Mouse (Mus musculus) MEL (cell line): ENCODE results near the gene Hoxc10. TPM values are rescaled to one million over a fixed set of nuclear protein-coding genes. Genes with fewer than 3 reads are reported as not detected.

ENCODE experiments used
- DNase-seq: peaks from one replicate; pipeline ENCODE4 v3.0.0; 2011; ENCODE audit warnings: low read depth, low spot score
- H3K27ac ChIP-seq: 2 replicates; pipeline ENCODE4 v1.5.1; 2012; ENCODE audit warnings: low read depth, mild to moderate bottlenecking, control low read depth, low read length, moderate library complexity; ENCODE audit not compliant: control insufficient read depth
- H3K27me3 ChIP-seq, 2 experiments: fragments of 150-350 bp in 1 of 2; sonication (generic) in 1 of 2; 2 replicates each; pipeline ENCODE4 v1.6.1; 2012; ENCODE audit warnings: low read length in 2 of 2, mild to moderate bottlenecking in 2 of 2, improper control_type of control experiment in 1 of 2, moderate library complexity in 1 of 2; ENCODE audit not compliant: insufficient read depth in 2 of 2, control insufficient read depth in 1 of 2
- H3K36me3 ChIP-seq, 2 experiments: 2 replicates each; pipeline ENCODE4 v1.6.1; 2012 to 2014; ENCODE audit warnings: low read length in 2 of 2, improper control_type of control experiment in 1 of 2, inconsistent platforms in 1 of 2, mild to moderate bottlenecking in 1 of 2; ENCODE audit not compliant: insufficient read depth in 2 of 2, control insufficient read depth in 1 of 2
- H3K4me1 ChIP-seq, 2 experiments: fragments of 150-350 bp in 1 of 2; sonication (generic) in 1 of 2; 2 replicates each; pipeline ENCODE4 v1.6.1; 2012; ENCODE audit warnings: low read length in 2 of 2, improper control_type of control experiment in 1 of 2, mild to moderate bottlenecking in 1 of 2; ENCODE audit not compliant: insufficient read depth in 2 of 2, control insufficient read depth in 1 of 2
- H3K4me3 ChIP-seq, 2 experiments: fragments of 150-350 bp in 1 of 2; sonication (generic) in 1 of 2; 2 replicates each; pipeline ENCODE4 v1.5.1; 2012; ENCODE audit warnings: low read depth in 2 of 2, low read length in 2 of 2, mild to moderate bottlenecking in 2 of 2, moderate library complexity in 2 of 2, control low read depth in 1 of 2, improper control_type of control experiment in 1 of 2; ENCODE audit not compliant: control insufficient read depth in 1 of 2, insufficient read depth in 1 of 2
- H3K79me2 ChIP-seq: 2 replicates; pipeline ENCODE4 v1.6.1; 2012; ENCODE audit warnings: mild to moderate bottlenecking, low read length, moderate library complexity; ENCODE audit not compliant: control insufficient read depth, poor library complexity, insufficient read depth
- H3K9ac ChIP-seq: 2 replicates; pipeline ENCODE4 v1.6.1; 2012; ENCODE audit warnings: low read depth, mild to moderate bottlenecking, control low read depth, low read length, moderate library complexity; ENCODE audit not compliant: control insufficient read depth, poor library complexity, severe bottlenecking
- H3K9me3 ChIP-seq: fragments of 150-350 bp; sonication (generic); replicated peaks from 2 replicates; pipeline ENCODE4 v1.6.1; 2012; ENCODE audit warnings: mild to moderate bottlenecking, low read length, improper control_type of control experiment, moderate library complexity; ENCODE audit not compliant: insufficient read depth
- BHLHE40 ChIP-seq: IDR thresholded peaks from 2 replicates; pipeline ENCODE4 v1.6.1; 2012; ENCODE audit warnings: low read depth, mild to moderate bottlenecking, inconsistent platforms, low read length, improper control_type of control experiment, borderline replicate concordance
- CHD2 ChIP-seq: IDR thresholded peaks from 2 replicates; pipeline ENCODE4 v1.6.1; 2011; ENCODE audit warnings: low read length, improper control_type of control experiment
- CTCF ChIP-seq, 3 experiments: IDR thresholded peaks in 2 of 3; conservative IDR thresholded peaks in 1 of 3; 2 replicates each; pipeline ENCODE4 v1.5.1; 2011 to 2012; ENCODE audit warnings: low read length in 3 of 3, low read depth in 2 of 3, mild to moderate bottlenecking in 2 of 3, improper control_type of control experiment in 1 of 3, inconsistent platforms in 1 of 3, mixed read lengths in 1 of 3, moderate library complexity in 1 of 3; ENCODE audit not compliant: control insufficient read depth in 1 of 3, insufficient read depth in 1 of 3, poor library complexity in 1 of 3, severe bottlenecking in 1 of 3
- E2F4 ChIP-seq: IDR thresholded peaks from 2 replicates; pipeline ENCODE4 v1.6.1; 2011; ENCODE audit warnings: low read depth, low read length, improper control_type of control experiment, borderline replicate concordance
- ETS1 ChIP-seq: IDR thresholded peaks from 2 replicates; pipeline ENCODE4 v1.6.1; 2012; ENCODE audit warnings: low read depth, mild to moderate bottlenecking, inconsistent platforms, low read length, improper control_type of control experiment, moderate library complexity
- GABPA ChIP-seq: IDR thresholded peaks from 2 replicates; pipeline ENCODE4 v1.6.1; 2012; ENCODE audit warnings: low read depth, mild to moderate bottlenecking, inconsistent platforms, low read length, improper control_type of control experiment, moderate library complexity
- HCFC1 ChIP-seq: IDR thresholded peaks from 2 replicates; pipeline ENCODE4 v1.6.1; 2012; ENCODE audit warnings: low read depth, mild to moderate bottlenecking, inconsistent platforms, low read length, improper control_type of control experiment, moderate library complexity
- JUND ChIP-seq: IDR thresholded peaks from 2 replicates; pipeline ENCODE4 v1.6.1; 2011; ENCODE audit warnings: low read depth, mild to moderate bottlenecking, improper control_type of control experiment, low read length
- KAT2A ChIP-seq: conservative IDR thresholded peaks from 2 replicates; pipeline ENCODE4 v1.6.1; 2012; ENCODE audit warnings: low read depth, low read length, improper control_type of control experiment, inconsistent platforms
- MAFK ChIP-seq: IDR thresholded peaks from 2 replicates; pipeline ENCODE4 v1.6.1; 2011; ENCODE audit warnings: low read depth, mild to moderate bottlenecking, low read length, improper control_type of control experiment, borderline replicate concordance
- MAX ChIP-seq: IDR thresholded peaks from 2 replicates; pipeline ENCODE4 v1.6.1; 2011; ENCODE audit warnings: low read length, improper control_type of control experiment
- MAZ ChIP-seq: IDR thresholded peaks from 2 replicates; pipeline ENCODE4 v1.6.1; 2012; ENCODE audit warnings: low read depth, mild to moderate bottlenecking, inconsistent platforms, low read length, improper control_type of control experiment
- MEF2A ChIP-seq: IDR thresholded peaks from 2 replicates; pipeline ENCODE4 v1.6.1; 2014; ENCODE audit warnings: low read depth, mild to moderate bottlenecking, inconsistent platforms, low read length, improper control_type of control experiment; ENCODE audit not compliant: poor library complexity, insufficient replicate concordance, severe bottlenecking; ENCODE audit errors: extremely low read depth
- MXI1 ChIP-seq: IDR thresholded peaks from 2 replicates; pipeline ENCODE4 v1.6.1; 2011; ENCODE audit warnings: mild to moderate bottlenecking, low read depth, low read length, improper control_type of control experiment
- POLR2AphosphoS2 ChIP-seq: IDR thresholded peaks from 2 replicates; pipeline ENCODE4 v1.6.1; 2011; ENCODE audit warnings: low read length, improper control_type of control experiment
- SIN3A ChIP-seq: IDR thresholded peaks from 2 replicates; pipeline ENCODE4 v1.6.1; 2012; ENCODE audit warnings: low read length, improper control_type of control experiment, inconsistent platforms
- TBP ChIP-seq: IDR thresholded peaks from 2 replicates; pipeline ENCODE4 v1.8.0; 2011; ENCODE audit warnings: low read depth, low read length, improper control_type of control experiment
- TCF12 ChIP-seq: IDR thresholded peaks from 2 replicates; pipeline ENCODE4 v1.6.1; 2014; ENCODE audit warnings: low read depth, mild to moderate bottlenecking, inconsistent platforms, low read length, improper control_type of control experiment, moderate library complexity
- USF2 ChIP-seq, 2 experiments: IDR thresholded peaks; 2 replicates each; pipeline ENCODE4 v1.6.1; 2011 to 2012; ENCODE audit warnings: improper control_type of control experiment in 2 of 2, low read length in 2 of 2, borderline replicate concordance in 1 of 2, inconsistent platforms in 1 of 2, low read depth in 1 of 2, mild to moderate bottlenecking in 1 of 2; ENCODE audit not compliant: insufficient read depth in 1 of 2
- ZMIZ1 ChIP-seq: IDR thresholded peaks from 2 replicates; pipeline ENCODE4 v1.6.1; 2012; ENCODE audit warnings: low read depth, mild to moderate bottlenecking, inconsistent platforms, low read length, improper control_type of control experiment, moderate library complexity
- polyA plus RNA-seq, 2 experiments: library from polyadenylated mRNA; stranded (reverse) in 1 of 2; unstranded in 1 of 2; fragments of >175 nt in 1 of 2; fragments of >200 nt in 1 of 2; gene quantifications; 2 replicates each; pipeline versions ENCODE4 v1.2.1 to v1.2.4; 2012; ENCODE audit warnings: low replicate concordance in 2 of 2, low read depth in 1 of 2; ENCODE audit not compliant: insufficient read length in 2 of 2, insufficient read depth in 1 of 2, missing spikeins in 1 of 2
- total RNA-seq: library from RNA; depleted of rRNA; stranded (reverse); fragments of 300-350 nt; gene quantifications from 2 replicates; pipeline ENCODE4 v1.2.3, GENCODE M21; 2012

Gene Hoxc10
- total and polyA plus RNA-seq, 3 experiments = 6.8 to 24.8 TPM; not detected in 1

GRCm38 (mm10) chr15:102920619-102921018 lies 46.0 kb upstream of the Hoxc10 start:
- H3K9me3 ChIP-seq = no peaks in the 10 kb centered on the region
- TF ChIP-seq MAZ = no peak
- no peak for TF ChIP-seq MXI1
- no peak for TF ChIP-seq MAX
- TF ChIP-seq ZMIZ1 = no peak
- no peak for TF ChIP-seq CTCF (IDR thresholded peaks at IDR 0.05 in 2 of 3, conservative IDR thresholded peaks at IDR 0.05 in 1 of 3; ENCODE audit: control insufficient read depth in 1 of 3, insufficient read depth in 1 of 3, low read depth in 2 of 3, low read length in 3 of 3, poor library complexity in 1 of 3, severe bottlenecking in 1 of 3)
- TF ChIP-seq HCFC1 = no peak
- TF ChIP-seq E2F4 = no peak
- no peak for TF ChIP-seq TBP
- no peak for TF ChIP-seq JUND
- H3K9ac ChIP-seq = no peak overlapping the region
- no peaks in the 10 kb centered on the region for H3K79me2 ChIP-seq
- no peak overlapping the region for H3K4me3 ChIP-seq
- H3K36me3 ChIP-seq = no peaks in the 10 kb centered on the region
- H3K27ac ChIP-seq = no peak overlapping the region
- peaks cover 13 to 26% of the 10 kb centered on the region in 2 experiments for H3K27me3 ChIP-seq
- no peaks in the 10 kb centered on the region for H3K4me1 ChIP-seq
- DNase-seq = no peak

- Histone ChIP-seq H3K4me3 (no peak within 1 kb of the TSS), H3K27ac (no peak within 1 kb of the TSS), H3K9me3 (no peaks in the 10 kb centered on the region), H3K79me2 (no peaks in the 10 kb centered on the region), H3K36me3 (no peaks in the 10 kb centered on the region), H3K9ac (no peak within 1 kb of the TSS), H3K27me3 (peaks cover 13 to 29% of the 10 kb centered on the region in 2 experiments), H3K4me1 (no peaks in the 10 kb centered on the region)
- TF ChIP-seq TCF12 (no peak), JUND (no peak), TBP (no peak), MXI1 (no peak), BHLHE40 (no peak), GABPA (no peak), SIN3A (no peak), HCFC1 (no peak), CHD2 (no peak), KAT2A (no peak), MEF2A (no peak), MAFK (no peak), ETS1 (no peak), USF2 (IDR thresholded peaks at IDR 0.05; ENCODE audit: borderline replicate concordance in 1 of 2, insufficient read depth in 1 of 2, low read depth in 1 of 2, low read length in 2 of 2) (no peak), POLR2AphosphoS2 (no peak)
- DNase-seq = no peak
These were observed 45.3 kb upstream of the Hoxc10 start, which contains the start of gene Hoxc13 for GRCm38 (mm10) chr15:102921053-102922011. Gene Hoxc13, plus strand, starts transcription at chr15:102921103.
